8 mouse cellular contexts compared by ENCODE assay signal in genomic region chr2:21205831-21206159, GRCm38 (mm10). TPM values are rescaled to one million over a fixed set of nuclear protein-coding genes. Genes with fewer than 3 reads are reported as not detected.
A peak's percentile ranks its signal among the peaks of the same experiment; 100 is the strongest.
DNase-seq lines count a peak whose midpoint lies in the region; ATAC-seq and TF ChIP-seq lines count a peak whose summit lies in the region.

No protein-coding gene starts in this region.

- H3K4me2 ChIP-seq in heart, embryonic 13.5 days, result peak overlapping the region; percentile 79
- H3K4me2 ChIP-seq in hindbrain, embryonic 11.5 days (replicated peaks; ENCODE audit: low read depth, low read length), result peak overlapping the region; percentile 66

- peak in 1 of 3 experiments; percentile 16; a peak in 1 of 6 replicates for TF ChIP-seq CTCF in MEL (IDR thresholded peaks at IDR 0.05 in 2 of 3, conservative IDR thresholded peaks at IDR 0.05 in 1 of 3; ENCODE audit: control insufficient read depth in 1 of 3, insufficient read depth in 1 of 3, low read depth in 2 of 3, low read length in 3 of 3, poor library complexity in 1 of 3, severe bottlenecking in 1 of 3)

- H3K79me2 ChIP-seq in MEL (ENCODE audit: control insufficient read depth, insufficient read depth, low read length, poor library complexity), result no peaks in the 10 kb centered on the region; the same call in 1 of the 2 replicates

- WGBS in heart, embryonic 13.5 days, result under 1% methylated on average over 19 of the region's 19 CpGs
- WGBS in hindbrain, embryonic 11.5 days, result under 1% methylated on average over 19 of the region's 19 CpGs

- H3K36me3 ChIP-seq in heart, embryonic 13.5 days, result 0 out of 2 replicates have a peak, but pooled peaks cover 4% of the 10 kb centered on the region
- peaks cover 0 to 12% of the 10 kb centered on the region in 2 experiments; a peak in 2 of 4 replicates for H3K36me3 ChIP-seq in MEL (ENCODE audit: control insufficient read depth in 1 of 2, insufficient read depth in 2 of 2, low read length in 2 of 2)
- no peaks in the 10 kb centered on the region for H3K36me3 ChIP-seq in hindbrain, embryonic 11.5 days (ENCODE audit: control insufficient read depth, insufficient read depth, low read length)

- intact Hi-C loops in heart, postnatal 10 days (cut with DNase I), result no loop called here
- intact Hi-C loops in left cerebral cortex, postnatal 25 days (cut with DNase I), result loop anchor here (5.0 kb wide), 3 partner anchors 162 to 712 kb away; partner anchors contain the start of gene Gpr158

- DNase-seq in heart, postnatal 10 days, result no peak
- no peak for DNase-seq in MEL (ENCODE audit: low read depth, low spot score)
- no peak for DNase-seq in hindbrain, embryonic 11.5 days (ENCODE audit: low spot score)
- DNase-seq in left cerebral cortex, postnatal 25 days (ENCODE audit: low spot score in 2 of 2), result no peak
- DNase-seq in left cerebral cortex, adult 18-20 months (ENCODE audit: low spot score in 2 of 2), result no peak
- no peak for DNase-seq in cerebellum, postnatal 36 days

- TF ChIP-seq EP300 in MEL (IDR thresholded peaks at IDR 0.05; ENCODE audit: low read depth in 1 of 2, low read length in 2 of 2), result no peak

- no peaks in the 10 kb centered on the region for H3K9me3 ChIP-seq in heart, embryonic 13.5 days
- H3K9me3 ChIP-seq in MEL (replicated peaks; ENCODE audit: insufficient read depth, low read length), result no peaks in the 10 kb centered on the region
- no peaks in the 10 kb centered on the region for H3K9me3 ChIP-seq in hindbrain, embryonic 11.5 days (ENCODE audit: control insufficient read depth, low read length)

- peak overlapping the region; percentile 72 for H3K27ac ChIP-seq in heart, embryonic 13.5 days (replicated peaks)
- peak overlapping the region; percentile 53 for H3K27ac ChIP-seq in MEL (ENCODE audit: control insufficient read depth, low read depth, low read length)
- H3K27ac ChIP-seq in hindbrain, embryonic 11.5 days (ENCODE audit: low read depth, low read length), result peak overlapping the region; percentile 55; the same call in 1 of the 2 replicates

- ATAC-seq in heart, embryonic 13.5 days (ENCODE audit: extremely low read depth, insufficient number of reproducible peaks, low FRiP score, low TSS enrichment), result peak; percentile 73; the same call in 1 of the 2 replicates
- peak; percentile 93 for ATAC-seq in hindbrain, embryonic 11.5 days (ENCODE audit: low FRiP score)
- ATAC-seq in megakaryocyte-erythroid progenitor cell, adult 5-6 weeks (replicated peaks; ENCODE audit: low FRiP score, low TSS enrichment, poor library complexity, severe bottlenecking), result peak; percentile 79

- TF ChIP-seq RAD21 in MEL (IDR thresholded peaks at IDR 0.05; ENCODE audit: low read depth, low read length), result no peak

- H3K27me3 ChIP-seq in heart, embryonic 13.5 days (replicated peaks), result no peaks in the 10 kb centered on the region
- no peaks in the 10 kb centered on the region for H3K27me3 ChIP-seq in MEL (ENCODE audit: control insufficient read depth in 1 of 2, insufficient read depth in 2 of 2, low read length in 2 of 2)
- no peaks in the 10 kb centered on the region for H3K27me3 ChIP-seq in hindbrain, embryonic 11.5 days (ENCODE audit: control insufficient read depth, insufficient read depth, low read length)

- peak overlapping the region; percentile 73 for H3K4me3 ChIP-seq in heart, embryonic 13.5 days
- peak overlapping the region; percentile 88 to 89 for H3K4me3 ChIP-seq in MEL (ENCODE audit: control insufficient read depth in 1 of 2, insufficient read depth in 1 of 2, low read depth in 2 of 2, low read length in 2 of 2)
- H3K4me3 ChIP-seq in hindbrain, embryonic 11.5 days (ENCODE audit: low read depth, low read length), result peak overlapping the region; percentile 62

- peak overlapping the region; percentile 83 for H3K9ac ChIP-seq in heart, embryonic 13.5 days
- peak overlapping the region; percentile 80 for H3K9ac ChIP-seq in MEL (ENCODE audit: control insufficient read depth, low read depth, low read length, poor library complexity, severe bottlenecking)
- peak overlapping the region; percentile 79 for H3K9ac ChIP-seq in hindbrain, embryonic 11.5 days (ENCODE audit: low read depth, low read length)

- TF ChIP-seq POLR2A in MEL (IDR thresholded peaks at IDR 0.05; ENCODE audit: control insufficient read depth in 1 of 2, insufficient read depth in 1 of 2, low read depth in 1 of 2, low read length in 2 of 2, poor library complexity in 1 of 2), result no peak; a peak in 1 of 4 replicates

- H3K4me1 ChIP-seq in heart, embryonic 13.5 days, result peaks cover 23% of the 10 kb centered on the region
- H3K4me1 ChIP-seq in MEL (ENCODE audit: control insufficient read depth in 1 of 2, insufficient read depth in 2 of 2, low read length in 2 of 2), result peaks cover 5 to 6% of the 10 kb centered on the region in 2 experiments
- H3K4me1 ChIP-seq in hindbrain, embryonic 11.5 days (replicated peaks; ENCODE audit: control insufficient read depth, insufficient read depth, low read length), result no peaks in the 10 kb centered on the region

TF ChIP-seq in MEL, 35 proteins besides CTCF, POLR2A, EP300 and RAD21:
- TF ChIP-seq POLR2AphosphoS5 (IDR thresholded peaks at IDR 0.05; ENCODE audit: borderline replicate concordance, low read depth, low read length) (no peak), SIN3A (IDR thresholded peaks at IDR 0.05; ENCODE audit: low read length) (no peak), ZMIZ1 (IDR thresholded peaks at IDR 0.05; ENCODE audit: low read depth, low read length) (no peak), ZC3H11A (IDR thresholded peaks at IDR 0.05; ENCODE audit: low read depth, low read length) (no peak), MYC (IDR thresholded peaks at IDR 0.05; ENCODE audit: low read depth, low read length) (0 out of 2 replicates have a peak, but pooled peaks have one; percentile 20), RCOR1 (IDR thresholded peaks at IDR 0.05; ENCODE audit: low read depth, low read length) (no peak), MAX (IDR thresholded peaks at IDR 0.05; ENCODE audit: low read length) (peak; percentile 0; the same call in 1 of the 2 replicates), NRF1 (IDR thresholded peaks at IDR 0.05; ENCODE audit: insufficient read depth, low read depth, low read length, poor library complexity, severe bottlenecking) (no peak), SMC3 (IDR thresholded peaks at IDR 0.05; ENCODE audit: low read depth, low read length) (no peak), MEF2A (IDR thresholded peaks at IDR 0.05; ENCODE audit: extremely low read depth, insufficient replicate concordance, low read depth, low read length, poor library complexity, severe bottlenecking) (no peak), ZKSCAN1 (IDR thresholded peaks at IDR 0.05; ENCODE audit: low read depth, low read length) (no peak), ETS1 (IDR thresholded peaks at IDR 0.05; ENCODE audit: low read depth, low read length) (no peak), MAFK (IDR thresholded peaks at IDR 0.05; ENCODE audit: borderline replicate concordance, low read depth, low read length) (no peak), MAZ (IDR thresholded peaks at IDR 0.05; ENCODE audit: low read depth, low read length) (no peak), ELF1 (IDR thresholded peaks at IDR 0.05; ENCODE audit: low read depth, low read length) (no peak), TBP (IDR thresholded peaks at IDR 0.05; ENCODE audit: low read depth, low read length) (peak; percentile 30; the same call in 1 of the 2 replicates), GATA1 (IDR thresholded peaks at IDR 0.05; ENCODE audit: low read depth, low read length) (no peak), TAL1 (IDR thresholded peaks at IDR 0.05; ENCODE audit: low read length) (no peak), BHLHE40 (IDR thresholded peaks at IDR 0.05; ENCODE audit: borderline replicate concordance, low read depth, low read length) (no peak), JUND (IDR thresholded peaks at IDR 0.05; ENCODE audit: low read depth, low read length) (no peak)

RNA-seq across cellular contexts. Expression of gene Thnsl1, which starts 0.3 kb away (rescaled TPM):
- 6.0 and 7.3 TPM in 2 replicates for polyA plus RNA-seq in heart, embryonic 13.5 days (2015; fragmentation: Nextera tagmentation; extraction: Ambion mirVana)
- total RNA-seq in heart, postnatal 10 days (2021), result 1 to 10 TPM; 4.1 to 6.6 TPM
- total RNA-seq in MEL (2012; rRNA removed), result 1.0 and 1.9 TPM in 2 replicates
- polyA plus RNA-seq in MEL (2012; ENCODE audit: insufficient read depth in 1 of 2, insufficient read length in 2 of 2, low read depth in 1 of 2, low replicate concordance in 2 of 2, missing spikeins in 1 of 2), result 1 to 10 TPM in 1 of 2 experiments, not detected in 1; 2.6 TPM
- 16.2 and 18.2 TPM in 2 replicates for polyA plus RNA-seq in hindbrain, embryonic 11.5 days (2014; fragmentation: Nextera tagmentation; extraction: Ambion mirVana)
- total RNA-seq in megakaryocyte-erythroid progenitor cell, adult 5-6 weeks (2014; fragmentation: Nextera tagmentation), result 1.9 and 2.5 TPM in 2 replicates
- 2.0 and 3.5 TPM in 2 replicates for total RNA-seq in megakaryocyte-erythroid progenitor cell, adult 5-6 weeks (2017)
- total RNA-seq in left cerebral cortex, postnatal 25 days (2021), result 10 to 100 TPM; 19.7 to 27.6 TPM
- 10 to 100 TPM; 19.5 to 22.7 TPM for total RNA-seq in left cerebral cortex, adult 18-20 months (2021)

RNA-seq across cellular contexts. Expression of gene Enkur, which starts 0.6 kb away (rescaled TPM):
- 1.1 and 1.9 TPM in 2 replicates for polyA plus RNA-seq in heart, embryonic 13.5 days (2015; fragmentation: Nextera tagmentation; extraction: Ambion mirVana)
- total RNA-seq in heart, postnatal 10 days (2021), result 1 to 10 TPM; 5.8 to 6.2 TPM
- total RNA-seq in MEL (2012; rRNA removed), result not detected in 2 replicates
- not detected for polyA plus RNA-seq in MEL (2012; ENCODE audit: insufficient read depth in 1 of 2, insufficient read length in 2 of 2, low read depth in 1 of 2, low replicate concordance in 2 of 2, missing spikeins in 1 of 2)
- polyA plus RNA-seq in hindbrain, embryonic 11.5 days (2014; fragmentation: Nextera tagmentation; extraction: Ambion mirVana), result 3.7 TPM in 2 replicates
- total RNA-seq in megakaryocyte-erythroid progenitor cell, adult 5-6 weeks (2014; fragmentation: Nextera tagmentation), result not detected in 2 replicates
- total RNA-seq in megakaryocyte-erythroid progenitor cell, adult 5-6 weeks (2017), result 0.72 TPM in 1 of 2 replicates, not detected in the other
- total RNA-seq in left cerebral cortex, postnatal 25 days (2021), result 1 to 10 TPM; 1.5 to 3.9 TPM
- total RNA-seq in left cerebral cortex, adult 18-20 months (2021), result 1 to 10 TPM; 4.8 to 4.9 TPM
